Mouse (Mus musculus) megakaryocyte-erythroid progenitor cell, adult 5-6 weeks (primary cell): Measurements from ENCODE around the gene Cenpu. TPM values are rescaled to one million over a fixed set of nuclear protein-coding genes. Genes with fewer than 3 reads are reported as not detected.

Experiments used
- ATAC-seq: replicated peaks from 2 replicates; pipeline ENCODE4 v1.8.0; 2016; ENCODE audit warnings: mild to moderate bottlenecking, inconsistent platforms; ENCODE audit not compliant: severe bottlenecking, poor library complexity, low FRiP score, low TSS enrichment
- total RNA-seq, 2 experiments: library from RNA; stranded (forward) in 1 of 2; stranded (reverse) in 1 of 2; fragments of 200-1000, 215-1000 nt in 1 of 2; fragments of >200 nt in 1 of 2; fragmentation: Nextera tagmentation in 1 of 2; gene quantifications; 2 replicates each; pipeline ENCODE4 v1.2.3; 2014 to 2017

Cenpu gene
- total RNA-seq, 2 experiments from 2014 or later: 56.0 to 107 TPM

DNA sequence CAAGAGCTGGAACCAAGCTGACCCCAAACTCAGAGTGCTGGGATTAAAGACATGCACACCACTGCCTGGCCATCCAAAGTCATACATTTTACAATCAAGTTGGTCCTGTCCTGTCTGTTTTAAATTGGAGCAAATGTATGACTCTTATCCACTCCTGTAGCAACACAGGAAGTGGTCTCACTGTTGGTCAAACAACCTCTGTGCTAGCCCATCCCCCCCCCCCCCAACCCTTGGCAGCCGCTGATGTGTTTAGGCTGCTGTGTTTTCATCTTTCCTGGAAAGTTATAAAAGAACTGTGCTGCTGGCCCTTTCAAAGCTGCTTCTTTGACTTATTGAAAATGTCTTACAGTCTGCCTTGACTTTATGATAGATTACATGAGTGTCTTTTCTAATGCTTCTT is 73.3 kb downstream of the Cenpu start:
- ATAC-seq: no peak

DNA sequence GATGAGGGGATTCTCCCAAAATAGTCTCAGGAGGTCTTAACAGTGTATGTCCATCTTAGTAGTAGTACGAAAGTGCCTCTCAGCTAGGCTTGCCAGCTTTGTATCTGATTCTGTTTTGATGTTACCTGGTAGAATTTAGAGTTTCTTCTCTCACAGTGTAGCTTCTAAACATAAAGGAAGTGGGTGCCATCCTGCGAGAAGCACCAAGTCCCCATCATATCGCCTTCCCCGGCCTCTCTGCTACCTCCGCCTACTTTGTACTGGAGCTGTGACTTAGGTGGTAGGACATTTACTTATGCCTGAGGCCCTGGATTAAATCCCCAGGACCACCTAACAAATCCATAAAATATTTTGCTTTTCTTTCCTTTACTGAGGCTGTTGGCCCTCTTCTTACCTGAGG is 74.8 kb downstream of the Cenpu start:
- no peak for ATAC-seq

DNA sequence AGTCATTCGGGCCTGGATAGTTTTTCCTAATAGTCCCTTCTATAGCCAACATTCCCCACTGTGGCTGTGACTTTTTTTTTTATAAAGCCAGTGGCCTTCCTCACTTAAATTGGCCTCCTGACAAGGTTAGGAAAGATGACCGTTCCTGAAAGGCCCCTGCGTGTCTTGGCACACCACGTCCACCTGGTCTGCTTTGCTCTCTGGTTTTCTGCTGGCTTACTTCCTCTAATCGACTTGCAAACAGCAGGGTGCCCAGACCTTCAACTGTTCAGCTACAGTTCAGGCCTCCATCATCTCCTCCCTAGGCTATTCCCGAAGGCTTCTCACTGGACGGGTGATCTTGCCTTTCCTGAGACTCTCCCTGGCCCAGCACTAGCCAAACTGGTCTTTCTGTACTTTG is 76.1 kb downstream of the Cenpu start:
- ATAC-seq: no peak

DNA sequence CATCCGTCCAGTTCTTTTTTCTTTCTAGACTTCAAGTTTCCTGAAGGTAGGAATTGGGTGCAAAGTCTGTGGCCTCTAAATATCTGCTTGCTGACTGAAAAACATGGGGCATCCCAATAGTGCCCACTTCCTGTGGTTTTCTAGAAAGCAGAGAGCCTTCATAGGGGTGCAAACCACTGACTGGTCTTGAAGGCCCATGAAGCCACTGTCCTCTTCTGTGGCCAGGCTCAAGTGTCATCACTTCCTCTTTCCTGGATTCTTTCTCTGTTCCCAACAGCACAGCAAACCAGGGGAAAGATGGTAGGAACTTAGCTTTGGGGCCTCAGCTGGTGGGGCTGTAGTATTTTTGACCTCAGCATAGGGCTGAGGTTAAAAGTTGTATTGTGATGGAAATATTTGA is 76.8 kb downstream of the Cenpu start:
- no peak for ATAC-seq

Other genes starting within 250 kb of the Cenpu start
- 85.5 and 104 TPM in 2 replicates for gene Acsl1, start 81.0 kb upstream of the Cenpu start, total RNA-seq (2014; fragmentation: Nextera tagmentation)
- 139 and 157 TPM in 2 replicates for gene Acsl1, start 81.0 kb upstream of the Cenpu start, total RNA-seq (2017)
- gene Primpol, start 65.2 kb downstream of the Cenpu start, total RNA-seq (2014; fragmentation: Nextera tagmentation): 18.6 and 22.4 TPM in 2 replicates
- gene Primpol, start 65.2 kb downstream of the Cenpu start, total RNA-seq (2017): 10.9 and 16.6 TPM in 2 replicates
- 281 and 287 TPM in 2 replicates for gene Casp3, start 65.3 kb downstream of the Cenpu start, total RNA-seq (2014; fragmentation: Nextera tagmentation)
- 487 and 511 TPM in 2 replicates for gene Casp3, start 65.3 kb downstream of the Cenpu start, total RNA-seq (2017)
- gene Irf2, start 187.7 kb downstream of the Cenpu start, total RNA-seq (2014; fragmentation: Nextera tagmentation): 55.0 and 76.9 TPM in 2 replicates
- 17.2 and 26.2 TPM in 2 replicates for gene Irf2, start 187.7 kb downstream of the Cenpu start, total RNA-seq (2017)